Mouse (Mus musculus) MEL (cell line): ENCODE data around the gene Sec24a. TPM values are rescaled to one million over a fixed set of nuclear protein-coding genes. Genes with fewer than 3 reads are reported as not detected.
A peak's percentile ranks its signal among the peaks of the same experiment; 100 is the strongest.

Experiments used
- DNase-seq: peaks from one replicate; pipeline ENCODE4 v3.0.0; 2011; ENCODE audit warnings: low read depth, low spot score
- H3K27ac ChIP-seq: 2 replicates; pipeline ENCODE4 v1.5.1; 2012; ENCODE audit warnings: low read depth, mild to moderate bottlenecking, control low read depth, low read length, moderate library complexity; ENCODE audit not compliant: control insufficient read depth
- H3K27me3 ChIP-seq, 2 experiments: fragments of 150-350 bp in 1 of 2; sonication (generic) in 1 of 2; 2 replicates each; pipeline ENCODE4 v1.6.1; 2012; ENCODE audit warnings: low read length in 2 of 2, mild to moderate bottlenecking in 2 of 2, improper control_type of control experiment in 1 of 2, moderate library complexity in 1 of 2; ENCODE audit not compliant: insufficient read depth in 2 of 2, control insufficient read depth in 1 of 2
- H3K36me3 ChIP-seq, 2 experiments: 2 replicates each; pipeline ENCODE4 v1.6.1; 2012 to 2014; ENCODE audit warnings: low read length in 2 of 2, improper control_type of control experiment in 1 of 2, inconsistent platforms in 1 of 2, mild to moderate bottlenecking in 1 of 2; ENCODE audit not compliant: insufficient read depth in 2 of 2, control insufficient read depth in 1 of 2
- H3K4me1 ChIP-seq, 2 experiments: fragments of 150-350 bp in 1 of 2; sonication (generic) in 1 of 2; 2 replicates each; pipeline ENCODE4 v1.6.1; 2012; ENCODE audit warnings: low read length in 2 of 2, improper control_type of control experiment in 1 of 2, mild to moderate bottlenecking in 1 of 2; ENCODE audit not compliant: insufficient read depth in 2 of 2, control insufficient read depth in 1 of 2
- H3K4me3 ChIP-seq, 2 experiments: fragments of 150-350 bp in 1 of 2; sonication (generic) in 1 of 2; 2 replicates each; pipeline ENCODE4 v1.5.1; 2012; ENCODE audit warnings: low read depth in 2 of 2, low read length in 2 of 2, mild to moderate bottlenecking in 2 of 2, moderate library complexity in 2 of 2, control low read depth in 1 of 2, improper control_type of control experiment in 1 of 2; ENCODE audit not compliant: control insufficient read depth in 1 of 2, insufficient read depth in 1 of 2
- H3K79me2 ChIP-seq: 2 replicates; pipeline ENCODE4 v1.6.1; 2012; ENCODE audit warnings: mild to moderate bottlenecking, low read length, moderate library complexity; ENCODE audit not compliant: control insufficient read depth, poor library complexity, insufficient read depth
- H3K9ac ChIP-seq: 2 replicates; pipeline ENCODE4 v1.6.1; 2012; ENCODE audit warnings: low read depth, mild to moderate bottlenecking, control low read depth, low read length, moderate library complexity; ENCODE audit not compliant: control insufficient read depth, poor library complexity, severe bottlenecking
- H3K9me3 ChIP-seq: fragments of 150-350 bp; sonication (generic); replicated peaks from 2 replicates; pipeline ENCODE4 v1.6.1; 2012; ENCODE audit warnings: mild to moderate bottlenecking, low read length, improper control_type of control experiment, moderate library complexity; ENCODE audit not compliant: insufficient read depth
- CTCF ChIP-seq, 3 experiments: IDR thresholded peaks in 2 of 3; conservative IDR thresholded peaks in 1 of 3; 2 replicates each; pipeline ENCODE4 v1.5.1; 2011 to 2012; ENCODE audit warnings: low read length in 3 of 3, low read depth in 2 of 3, mild to moderate bottlenecking in 2 of 3, improper control_type of control experiment in 1 of 3, inconsistent platforms in 1 of 3, mixed read lengths in 1 of 3, moderate library complexity in 1 of 3; ENCODE audit not compliant: control insufficient read depth in 1 of 3, insufficient read depth in 1 of 3, poor library complexity in 1 of 3, severe bottlenecking in 1 of 3
- EP300 ChIP-seq, 2 experiments: IDR thresholded peaks; 2 replicates each; pipeline ENCODE4 v1.6.1; 2011; ENCODE audit warnings: improper control_type of control experiment in 2 of 2, low read length in 2 of 2, low read depth in 1 of 2, mild to moderate bottlenecking in 1 of 2
- ETS1 ChIP-seq: IDR thresholded peaks from 2 replicates; pipeline ENCODE4 v1.6.1; 2012; ENCODE audit warnings: low read depth, mild to moderate bottlenecking, inconsistent platforms, low read length, improper control_type of control experiment, moderate library complexity
- GABPA ChIP-seq: IDR thresholded peaks from 2 replicates; pipeline ENCODE4 v1.6.1; 2012; ENCODE audit warnings: low read depth, mild to moderate bottlenecking, inconsistent platforms, low read length, improper control_type of control experiment, moderate library complexity
- HCFC1 ChIP-seq: IDR thresholded peaks from 2 replicates; pipeline ENCODE4 v1.6.1; 2012; ENCODE audit warnings: low read depth, mild to moderate bottlenecking, inconsistent platforms, low read length, improper control_type of control experiment, moderate library complexity
- KAT2A ChIP-seq: conservative IDR thresholded peaks from 2 replicates; pipeline ENCODE4 v1.6.1; 2012; ENCODE audit warnings: low read depth, low read length, improper control_type of control experiment, inconsistent platforms
- MAFK ChIP-seq: IDR thresholded peaks from 2 replicates; pipeline ENCODE4 v1.6.1; 2011; ENCODE audit warnings: low read depth, mild to moderate bottlenecking, low read length, improper control_type of control experiment, borderline replicate concordance
- MAX ChIP-seq: IDR thresholded peaks from 2 replicates; pipeline ENCODE4 v1.6.1; 2011; ENCODE audit warnings: low read length, improper control_type of control experiment
- MAZ ChIP-seq: IDR thresholded peaks from 2 replicates; pipeline ENCODE4 v1.6.1; 2012; ENCODE audit warnings: low read depth, mild to moderate bottlenecking, inconsistent platforms, low read length, improper control_type of control experiment
- MEF2A ChIP-seq: IDR thresholded peaks from 2 replicates; pipeline ENCODE4 v1.6.1; 2014; ENCODE audit warnings: low read depth, mild to moderate bottlenecking, inconsistent platforms, low read length, improper control_type of control experiment; ENCODE audit not compliant: poor library complexity, insufficient replicate concordance, severe bottlenecking; ENCODE audit errors: extremely low read depth
- MYB ChIP-seq: IDR thresholded peaks from 2 replicates; pipeline ENCODE4 v1.6.1; 2011; ENCODE audit warnings: mild to moderate bottlenecking, low read depth, low read length, improper control_type of control experiment
- MYC ChIP-seq: IDR thresholded peaks from 2 replicates; pipeline ENCODE4 v1.6.1; 2011; ENCODE audit warnings: low read depth, mild to moderate bottlenecking, low read length, improper control_type of control experiment, moderate library complexity
- NELFE ChIP-seq: IDR thresholded peaks from 2 replicates; pipeline ENCODE4 v1.6.1; 2011; ENCODE audit warnings: low read depth, low read length, improper control_type of control experiment
- NRF1 ChIP-seq: IDR thresholded peaks from 2 replicates; pipeline ENCODE4 v1.6.1; 2014; ENCODE audit warnings: low read depth, mild to moderate bottlenecking, inconsistent platforms, low read length, improper control_type of control experiment, moderate library complexity; ENCODE audit not compliant: poor library complexity, insufficient read depth, severe bottlenecking
- POLR2A ChIP-seq, 2 experiments: IDR thresholded peaks; 2 replicates each; pipeline ENCODE4 v1.6.1; 2011 to 2012; ENCODE audit warnings: low read length in 2 of 2, mild to moderate bottlenecking in 2 of 2, control low read depth in 1 of 2, improper control_type of control experiment in 1 of 2, low read depth in 1 of 2, moderate library complexity in 1 of 2; ENCODE audit not compliant: control insufficient read depth in 1 of 2, insufficient read depth in 1 of 2, poor library complexity in 1 of 2
- POLR2AphosphoS2 ChIP-seq: IDR thresholded peaks from 2 replicates; pipeline ENCODE4 v1.6.1; 2011; ENCODE audit warnings: low read length, improper control_type of control experiment
- POLR2AphosphoS5 ChIP-seq: IDR thresholded peaks from 2 replicates; pipeline ENCODE4 v1.6.1; 2012; ENCODE audit warnings: low read depth, borderline replicate concordance, mild to moderate bottlenecking, inconsistent platforms, low read length, moderate library complexity, mixed read lengths
- RAD21 ChIP-seq: IDR thresholded peaks from 2 replicates; pipeline ENCODE4 v1.6.1; 2011; ENCODE audit warnings: mild to moderate bottlenecking, low read depth, low read length, improper control_type of control experiment
- RCOR1 ChIP-seq: IDR thresholded peaks from 2 replicates; pipeline ENCODE4 v1.6.1; 2012; ENCODE audit warnings: low read depth, mild to moderate bottlenecking, inconsistent platforms, low read length, improper control_type of control experiment
- SMC3 ChIP-seq: IDR thresholded peaks from 2 replicates; pipeline ENCODE4 v1.6.1; 2011; ENCODE audit warnings: low read depth, low read length, improper control_type of control experiment
- TBP ChIP-seq: IDR thresholded peaks from 2 replicates; pipeline ENCODE4 v1.8.0; 2011; ENCODE audit warnings: low read depth, low read length, improper control_type of control experiment
- USF1 ChIP-seq: IDR thresholded peaks from 2 replicates; pipeline ENCODE4 v1.6.1; 2014; ENCODE audit warnings: low read depth, mild to moderate bottlenecking, inconsistent platforms, low read length, improper control_type of control experiment, moderate library complexity
- USF2 ChIP-seq, 2 experiments: IDR thresholded peaks; 2 replicates each; pipeline ENCODE4 v1.6.1; 2011 to 2012; ENCODE audit warnings: improper control_type of control experiment in 2 of 2, low read length in 2 of 2, borderline replicate concordance in 1 of 2, inconsistent platforms in 1 of 2, low read depth in 1 of 2, mild to moderate bottlenecking in 1 of 2; ENCODE audit not compliant: insufficient read depth in 1 of 2
- ZC3H11A ChIP-seq: IDR thresholded peaks from 2 replicates; pipeline ENCODE4 v1.6.1; 2012; ENCODE audit warnings: low read depth, mild to moderate bottlenecking, inconsistent platforms, low read length, improper control_type of control experiment
- ZKSCAN1 ChIP-seq: IDR thresholded peaks from 2 replicates; pipeline ENCODE4 v1.6.1; 2012; ENCODE audit warnings: low read depth, mild to moderate bottlenecking, inconsistent platforms, low read length, improper control_type of control experiment, moderate library complexity
- ZNF384 ChIP-seq: IDR thresholded peaks from 2 replicates; pipeline ENCODE4 v1.6.1; 2012; ENCODE audit warnings: low read depth, mild to moderate bottlenecking, inconsistent platforms, low read length, improper control_type of control experiment
- polyA plus RNA-seq, 2 experiments: library from polyadenylated mRNA; stranded (reverse) in 1 of 2; unstranded in 1 of 2; fragments of >175 nt in 1 of 2; fragments of >200 nt in 1 of 2; gene quantifications; 2 replicates each; pipeline versions ENCODE4 v1.2.1 to v1.2.4; 2012; ENCODE audit warnings: low replicate concordance in 2 of 2, low read depth in 1 of 2; ENCODE audit not compliant: insufficient read length in 2 of 2, insufficient read depth in 1 of 2, missing spikeins in 1 of 2
- total RNA-seq: library from RNA; depleted of rRNA; stranded (reverse); fragments of 300-350 nt; gene quantifications from 2 replicates; pipeline ENCODE4 v1.2.3, GENCODE M21; 2012

The Sec24a gene
- total and polyA plus RNA-seq, 3 experiments = 5.3 to 38.2 (median 14.1) TPM

GRCm38 (mm10) chr11:51812022-51812546, 48.6 kb upstream of the Sec24a start:
- H3K9ac ChIP-seq = no peak overlapping the region
- no peak for TF ChIP-seq TBP
- TF ChIP-seq EP300 (IDR thresholded peaks at IDR 0.05; ENCODE audit: low read depth in 1 of 2, low read length in 2 of 2) = no peak
- TF ChIP-seq POLR2A (IDR thresholded peaks at IDR 0.05; ENCODE audit: control insufficient read depth in 1 of 2, insufficient read depth in 1 of 2, low read depth in 1 of 2, low read length in 2 of 2, poor library complexity in 1 of 2) = no peak
- TF ChIP-seq MEF2A = no peak
- no peak for TF ChIP-seq HCFC1
- TF ChIP-seq, all 39 proteins: peak for 0
- Histone ChIP-seq H3K9me3 (no peaks in the 10 kb centered on the region), H3K27ac (no peak overlapping the region), H3K4me3 (no peak overlapping the region), H3K4me1 (no peaks in the 10 kb centered on the region; a peak in 1 of 4 replicates), H3K36me3 (no peaks in the 10 kb centered on the region), H3K27me3 (no peaks in the 10 kb centered on the region), H3K79me2 (no peaks in the 10 kb centered on the region)
- no peak for DNase-seq

GRCm38 (mm10) chr11:51811230-51811629, 47.8 kb upstream of the Sec24a start:
- H3K36me3 ChIP-seq = no peaks in the 10 kb centered on the region
- no peaks in the 10 kb centered on the region for H3K79me2 ChIP-seq
- H3K9ac ChIP-seq = no peak overlapping the region
- H3K27ac ChIP-seq = no peak overlapping the region
- no peak overlapping the region for H3K4me3 ChIP-seq
- TF ChIP-seq USF1 (no peak; the same call in 1 of the 2 replicates), POLR2AphosphoS2 (no peak), USF2 (IDR thresholded peaks at IDR 0.05; ENCODE audit: borderline replicate concordance in 1 of 2, insufficient read depth in 1 of 2, low read depth in 1 of 2, low read length in 2 of 2) (no peak), ETS1 (no peak), ZNF384 (peak; percentile 79), KAT2A (no peak), MEF2A (no peak), RAD21 (peak; percentile 71), SMC3 (peak; percentile 66), MAX (no peak), GABPA (no peak), NELFE (no peak), RCOR1 (no peak), NRF1 (no peak), CTCF (IDR thresholded peaks at IDR 0.05 in 2 of 3, conservative IDR thresholded peaks at IDR 0.05 in 1 of 3; ENCODE audit: control insufficient read depth in 1 of 3, insufficient read depth in 1 of 3, low read depth in 2 of 3, low read length in 3 of 3, poor library complexity in 1 of 3, severe bottlenecking in 1 of 3) (peak; percentile 70 to 81 (median 80)), MAZ (no peak), ZC3H11A (peak; percentile 64), MAFK (no peak), ZKSCAN1 (no peak), POLR2AphosphoS5 (no peak), MYB (no peak), MYC (peak; percentile 63)
- TF ChIP-seq, all 39 proteins: peak for 6
- peak; percentile 79 for DNase-seq
- Histone ChIP-seq H3K27me3 (no peaks in the 10 kb centered on the region), H3K9me3 (no peaks in the 10 kb centered on the region), H3K4me1 (no peaks in the 10 kb centered on the region; a peak in 1 of 4 replicates)
